Mouse (Mus musculus) thymus, adult 2 months (tissue): ENCODE results near the gene Zfand4. TPM values are rescaled to one million over a fixed set of nuclear protein-coding genes. Genes with fewer than 3 reads are reported as not detected.
"Not testable (repeated sequence)": the region's sequence is repeated elsewhere in the genome, so short reads cannot be mapped to it uniquely, and the experiment has no call there.

Experiments
- DNase-seq: peaks from one replicate; pipeline ENCODE4 v3.0.0; 2021
- H3K27ac ChIP-seq: fragments of 200-500 bp; 2 replicates; pipeline ENCODE4 v1.5.1; 2012; ENCODE audit warnings: low read length, control low read depth; ENCODE audit not compliant: control insufficient read depth, insufficient read depth
- H3K27me3 ChIP-seq: fragments of 200-500 bp; 2 replicates; pipeline ENCODE4 v1.6.1; 2012; ENCODE audit warnings: mild to moderate bottlenecking, low read length, moderate library complexity, mixed read lengths; ENCODE audit not compliant: control insufficient read depth, insufficient read depth
- H3K36me3 ChIP-seq: fragments of 200-500 bp; 2 replicates; pipeline ENCODE4 v1.6.1; 2012; ENCODE audit warnings: mild to moderate bottlenecking, low read length, moderate library complexity; ENCODE audit not compliant: control insufficient read depth, insufficient read depth
- H3K4me1 ChIP-seq: fragments of 200-500 bp; replicated peaks from 2 replicates; pipeline ENCODE4 v1.6.1; 2012; ENCODE audit warnings: low read length; ENCODE audit not compliant: control insufficient read depth, insufficient read depth
- H3K4me3 ChIP-seq: fragments of 200-500 bp; 2 replicates; pipeline ENCODE4 v1.5.1; 2012; ENCODE audit warnings: mild to moderate bottlenecking, low read length, control low read depth, moderate library complexity; ENCODE audit not compliant: control insufficient read depth, insufficient read depth
- CTCF ChIP-seq: fragments of 200-500 bp; IDR thresholded peaks from 2 replicates; pipeline ENCODE4 v1.5.1; 2012; ENCODE audit warnings: mild to moderate bottlenecking, control low read depth, low read length, moderate library complexity, borderline replicate concordance; ENCODE audit not compliant: control insufficient read depth, poor library complexity, insufficient read depth; ENCODE audit errors: extremely low read depth
- POLR2A ChIP-seq: fragments of 200-500 bp; IDR thresholded peaks from 2 replicates; pipeline ENCODE4 v1.6.1; 2012; ENCODE audit warnings: mild to moderate bottlenecking, low read length, control low read depth, moderate library complexity; ENCODE audit not compliant: control insufficient read depth, poor library complexity, insufficient read depth; ENCODE audit errors: extremely low read depth
- WGBS: fragments of 180-500 bp; shearing (Covaris S2); methylation state at CpG from one replicate; pipeline ENCODE4 v1.1.7; 2018; 5-methylcytosine and 5-hydroxymethylcytosine counted together
- polyA plus RNA-seq: library from polyadenylated mRNA; depleted of rRNA; stranded (reverse); fragments of >200 nt; gene quantifications from 2 replicates; pipeline ENCODE4 v1.2.3, GENCODE M21; 2012

Zfand4 gene
- polyA plus RNA-seq, 1 experiment = 1.7 TPM

GRCm38 (mm10) chr6:116353428-116353827, 89.4 kb downstream of the Zfand4 start:
- TF ChIP-seq POLR2A = no peak
- no peak for TF ChIP-seq CTCF
- Histone ChIP-seq H3K4me1 (no peaks in the 10 kb centered on the region), H3K36me3 (no peaks in the 10 kb centered on the region), H3K27ac (no peak overlapping the region), H3K4me3 (no peak overlapping the region), H3K27me3 (no peaks in the 10 kb centered on the region)
- no peak for DNase-seq
- WGBS = 96% methylated on average over 1 of the region's 1 CpGs

- not testable (repeated sequence) for DNase-seq, H3K36me3 ChIP-seq, H3K4me1 ChIP-seq, H3K27me3 ChIP-seq, H3K27ac ChIP-seq, H3K4me3 ChIP-seq
- 92% methylated on average over 8 of the region's 8 CpGs for WGBS
Measured at GRCm38 (mm10) chr6:116356311-116356947, 92.4 kb downstream of the Zfand4 start.

GRCm38 (mm10) chr6:116356948-116357325, 92.9 kb downstream of the Zfand4 start:
- DNase-seq = no peak
- TF ChIP-seq CTCF (no peak), POLR2A (no peak)
- WGBS = 97% methylated on average over 4 of the region's 4 CpGs
- Histone ChIP-seq H3K4me1 (no peaks in the 10 kb centered on the region), H3K36me3 (no peaks in the 10 kb centered on the region), H3K4me3 (no peak overlapping the region), H3K27me3 (no peaks in the 10 kb centered on the region), H3K27ac (no peak overlapping the region)

DNA sequence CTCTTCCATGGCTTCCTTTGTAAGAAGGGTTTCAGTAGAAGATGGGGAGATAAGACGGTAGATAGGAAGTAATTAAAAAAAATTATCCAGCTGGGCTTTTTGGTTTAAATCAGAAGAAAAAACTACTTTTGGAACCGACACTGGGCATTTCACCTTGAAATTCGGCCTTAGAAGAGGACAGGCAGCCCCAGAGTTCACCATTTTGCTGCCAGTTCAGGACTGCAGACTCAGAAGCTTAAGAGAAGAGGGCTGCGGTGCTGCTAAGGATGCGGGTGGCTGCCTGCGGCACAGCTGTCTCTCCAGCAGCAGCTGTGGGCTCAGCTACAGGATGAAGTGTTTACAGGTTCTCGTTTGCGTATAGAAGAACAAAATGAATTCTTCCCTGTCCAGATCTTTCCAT, 94.0 kb downstream of the Zfand4 start:
- Histone ChIP-seq H3K27me3 (no peaks in the 10 kb centered on the region), H3K4me1 (no peaks in the 10 kb centered on the region), H3K4me3 (no peak overlapping the region), H3K36me3 (no peaks in the 10 kb centered on the region), H3K27ac (no peak overlapping the region)
- DNase-seq = no peak
- WGBS = 76% methylated on average over 8 of the region's 8 CpGs
- TF ChIP-seq CTCF (no peak), POLR2A (no peak)

- H3K27ac ChIP-seq = no peak overlapping the region
- 97% methylated on average over 3 of the region's 3 CpGs for WGBS
- H3K4me1 ChIP-seq = no peaks in the 10 kb centered on the region
- H3K36me3 ChIP-seq = no peaks in the 10 kb centered on the region
- H3K27me3 ChIP-seq = no peaks in the 10 kb centered on the region
- no peak overlapping the region for H3K4me3 ChIP-seq
- no peak for DNase-seq
- no peak for TF ChIP-seq CTCF
- TF ChIP-seq POLR2A = no peak
Measured at GRCm38 (mm10) chr6:116359256-116359655, 95.2 kb downstream of the Zfand4 start.

GRCm38 (mm10) chr6:116361463-116361862, 97.4 kb downstream of the Zfand4 start:
- Histone ChIP-seq H3K4me1 (no peaks in the 10 kb centered on the region), H3K4me3 (no peak overlapping the region), H3K36me3 (no peaks in the 10 kb centered on the region), H3K27ac (no peak overlapping the region), H3K27me3 (no peaks in the 10 kb centered on the region)
- 94% methylated on average over 3 of the region's 3 CpGs for WGBS
- TF ChIP-seq POLR2A (no peak), CTCF (no peak)
- no peak for DNase-seq

DNA sequence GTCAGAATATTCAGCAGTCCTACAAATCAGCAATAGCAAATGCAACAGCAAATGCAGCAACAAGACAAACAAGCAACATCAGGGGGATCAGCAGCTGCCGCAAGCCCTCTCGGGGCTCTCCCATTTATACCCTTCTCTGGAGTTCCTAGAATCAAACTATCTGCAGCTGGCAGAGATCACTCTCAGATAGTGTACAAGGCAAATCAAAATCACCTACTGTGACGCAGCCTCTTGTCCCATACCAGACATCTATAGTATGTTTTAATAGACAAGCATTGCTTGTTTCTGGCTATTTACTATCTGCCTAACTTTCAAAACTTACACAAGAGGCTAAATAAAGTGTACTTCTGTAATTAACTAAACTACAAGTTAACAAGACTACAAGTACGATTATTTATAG, 98.0 kb downstream of the Zfand4 start:
- H3K4me3 ChIP-seq = no peak overlapping the region
- H3K27me3 ChIP-seq = no peaks in the 10 kb centered on the region
- no peak for DNase-seq
- no peak overlapping the region for H3K27ac ChIP-seq
- 96% methylated on average over 4 of the region's 4 CpGs for WGBS
- TF ChIP-seq POLR2A (no peak), CTCF (no peak)
- no peaks in the 10 kb centered on the region for H3K36me3 ChIP-seq
- no peaks in the 10 kb centered on the region for H3K4me1 ChIP-seq
